Mouse (Mus musculus) thymus, adult 2 months (tissue): ENCODE data around the gene Olfr1495.

Source experiments
- CTCF ChIP-seq: fragments of 200-500 bp; IDR thresholded peaks from 2 replicates; pipeline ENCODE4 v1.5.1; 2012; ENCODE audit warnings: mild to moderate bottlenecking, control low read depth, low read length, moderate library complexity, borderline replicate concordance; ENCODE audit not compliant: control insufficient read depth, poor library complexity, insufficient read depth; ENCODE audit errors: extremely low read depth
- POLR2A ChIP-seq: fragments of 200-500 bp; IDR thresholded peaks from 2 replicates; pipeline ENCODE4 v1.6.1; 2012; ENCODE audit warnings: mild to moderate bottlenecking, low read length, control low read depth, moderate library complexity; ENCODE audit not compliant: control insufficient read depth, poor library complexity, insufficient read depth; ENCODE audit errors: extremely low read depth

- TF ChIP-seq CTCF (no peak), POLR2A (no peak)
These were observed 15.0 kb upstream of the Olfr1495 start for GRCm38 (mm10) chr19:13749366-13749765.
